ENCODE assay signal across 13 mouse cellular contexts in genomic region chr10:87484831-87485720, GRCm38 (mm10). TPM values are rescaled to one million over a fixed set of nuclear protein-coding genes. Genes with fewer than 3 reads are reported as not detected.
DNase-seq lines count a peak whose midpoint lies in the region; ATAC-seq and TF ChIP-seq lines count a peak whose summit lies in the region.
"Had no signal": no experiment of that assay in that cellular context is flagged by ENCODE, and none has a peak within 500 bp of the region (broad histone marks: within the 10 kb centered on the region; RNA-seq: fewer than 3 reads in every experiment).

No protein-coding gene starts in this region.

- H3K9me3 ChIP-seq in kidney, embryonic 16.5 days (ENCODE audit: low read length) = no peaks in the 10 kb centered on the region
- peaks cover 1% of the 10 kb centered on the region; the same call in 1 of the 2 replicates for H3K9me3 ChIP-seq in hindbrain, embryonic 10.5 days
- H3K9me3 ChIP-seq in midbrain, embryonic 14.5 days (ENCODE audit: control insufficient read depth, low read length) = no peaks in the 10 kb centered on the region
- H3K9me3 ChIP-seq: heart, embryonic 15.5 days had no signal

- H3K4me3 ChIP-seq in kidney, embryonic 16.5 days (ENCODE audit: low read length) = no peak overlapping the region
- peak overlapping the region; percentile 60; the same call in 1 of the 2 replicates for H3K4me3 ChIP-seq in cortical plate, adult 2 months (ENCODE audit: insufficient read depth, low read length)
- H3K4me3 ChIP-seq in hindbrain, embryonic 10.5 days = peak overlapping the region; percentile 48
- H3K4me3 ChIP-seq in midbrain, embryonic 14.5 days (replicated peaks; ENCODE audit: low read depth, low read length) = peak overlapping the region; percentile 41

- no peak for ATAC-seq in kidney, embryonic 16.5 days (ENCODE audit: low FRiP score, low TSS enrichment)
- ATAC-seq in midbrain, embryonic 14.5 days (ENCODE audit: low FRiP score, low TSS enrichment) = peak; percentile 55

- TF ChIP-seq POLR2A in cortical plate, adult 2 months (IDR thresholded peaks at IDR 0.05; ENCODE audit: extremely low read depth, insufficient read depth, low read length) = no peak

- 0 out of 2 replicates have a peak overlapping the region, but pooled peaks have one; percentile 34 for H3K4me2 ChIP-seq in kidney, embryonic 16.5 days (replicated peaks; ENCODE audit: low read depth, low read length)
- H3K4me2 ChIP-seq in midbrain, embryonic 14.5 days (ENCODE audit: low read length) = peak overlapping the region; percentile 81

- peaks cover 18% of the 10 kb centered on the region for H3K4me1 ChIP-seq in kidney, embryonic 16.5 days (ENCODE audit: insufficient read depth, low read length)
- H3K4me1 ChIP-seq in cortical plate, adult 2 months (ENCODE audit: control insufficient read depth, insufficient read depth, low read length) = 0 out of 2 replicates have a peak, but pooled peaks cover 2% of the 10 kb centered on the region
- peaks cover 54% of the 10 kb centered on the region for H3K4me1 ChIP-seq in hindbrain, embryonic 10.5 days (replicated peaks)
- peaks cover 37% of the 10 kb centered on the region for H3K4me1 ChIP-seq in midbrain, embryonic 14.5 days (ENCODE audit: control insufficient read depth, insufficient read depth, low read length)

- no peak overlapping the region for H3K9ac ChIP-seq in kidney, embryonic 16.5 days (replicated peaks; ENCODE audit: low read length)
- H3K9ac ChIP-seq in midbrain, embryonic 14.5 days (replicated peaks; ENCODE audit: low read length) = peak overlapping the region; percentile 52
- H3K9ac ChIP-seq: heart, embryonic 15.5 days had no signal

- H3K36me3 ChIP-seq in kidney, embryonic 16.5 days (ENCODE audit: insufficient read depth, low read length) = no peaks in the 10 kb centered on the region
- no peaks in the 10 kb centered on the region for H3K36me3 ChIP-seq in hindbrain, embryonic 10.5 days
- no peaks in the 10 kb centered on the region for H3K36me3 ChIP-seq in midbrain, embryonic 14.5 days (ENCODE audit: control insufficient read depth, insufficient read depth, low read length)
- H3K36me3 ChIP-seq: heart, embryonic 15.5 days had no signal

- WGBS in kidney, embryonic 16.5 days = 2% methylated on average over 17 of the region's 17 CpGs
- under 1% methylated on average over 17 of the region's 17 CpGs for WGBS in hindbrain, embryonic 10.5 days
- 1% methylated on average over 17 of the region's 17 CpGs for whole genome bisulfite sequencing in midbrain, embryonic 14.5 days

- peaks cover 72% of the 10 kb centered on the region for H3K27me3 ChIP-seq in kidney, embryonic 16.5 days (ENCODE audit: insufficient read depth, low read length)
- peaks cover 83% of the 10 kb centered on the region for H3K27me3 ChIP-seq in hindbrain, embryonic 10.5 days (ENCODE audit: insufficient read depth, poor library complexity, severe bottlenecking)
- no peaks in the 10 kb centered on the region for H3K27me3 ChIP-seq in midbrain, embryonic 14.5 days (ENCODE audit: control insufficient read depth, insufficient read depth, low read length)

- DNase-seq in kidney, adult 11 months = no peak
- peak; percentile 63 for DNase-seq in hindbrain, embryonic 10.5 days (ENCODE audit: low spot score)
- peak; percentile 72 for DNase-seq in midbrain, embryonic 14.5 days
- no peak for DNase-seq in adrenal gland, postnatal 25 days
- no peak for DNase-seq in layer of hippocampus, postnatal 25 days (ENCODE audit: extremely low spot score in 1 of 2, low spot score in 1 of 2)
- DNase-seq in layer of hippocampus, adult 18-20 months (ENCODE audit: low spot score in 2 of 2) = no peak
- DNase-seq: thymus, postnatal 4 days had no signal

- H3K27ac ChIP-seq in kidney, embryonic 16.5 days (ENCODE audit: low read length) = no peak overlapping the region
- H3K27ac ChIP-seq in cortical plate, adult 2 months (ENCODE audit: insufficient read depth, low read length) = no peak overlapping the region
- peak overlapping the region; percentile 79 for H3K27ac ChIP-seq in hindbrain, embryonic 10.5 days
- peak overlapping the region; percentile 80 for H3K27ac ChIP-seq in midbrain, embryonic 14.5 days (replicated peaks; ENCODE audit: low read depth, low read length)
- H3K27ac ChIP-seq: heart, embryonic 15.5 days had no signal

- TF ChIP-seq CTCF in cortical plate, adult 2 months (IDR thresholded peaks at IDR 0.05; ENCODE audit: extremely low read depth, insufficient read depth, low read length) = no peak

RNA-seq across cellular contexts. Expression of gene Ascl1, which starts 8.4 kb away (rescaled TPM):
- polyA plus RNA-seq in kidney, embryonic 16.5 days (2015; fragmentation: Nextera tagmentation; extraction: Ambion mirVana) = 0.92 and 1.4 TPM in 2 replicates
- polyA plus RNA-seq in cortical plate, adult 2 months (2012; rRNA removed) = 5.8 and 6.6 TPM in 2 replicates
- polyA plus RNA-seq in hindbrain, embryonic 10.5 days (2016; fragmentation: Nextera tagmentation; extraction: Ambion mirVana) = 15.7 and 41.5 TPM in 2 replicates
- polyA plus RNA-seq in midbrain, embryonic 14.5 days (2014; fragmentation: Nextera tagmentation; extraction: Ambion mirVana) = 19.2 and 30.5 TPM in 2 replicates
- total RNA-seq in adrenal gland, postnatal 25 days (2021) = 2.0 and 2.5 TPM in 2 replicates
- 1 to 10 TPM; 6.0 to 7.9 TPM for total RNA-seq in layer of hippocampus, postnatal 25 days (2021)
- 1 to 10 TPM; 4.6 to 6.6 TPM for total RNA-seq in layer of hippocampus, adult 18-20 months (2021)
- total RNA-seq: liver, adult 2 months; monocyte, adult 5-6 weeks had no signal
- polyA plus RNA-seq: liver, adult 2 months had no signal

RNA-seq across cellular contexts. Expression of gene Pah, which starts 36.5 kb away (rescaled TPM):
- 7.6 and 8.3 TPM in 2 replicates for polyA plus RNA-seq in kidney, embryonic 16.5 days (2015; fragmentation: Nextera tagmentation; extraction: Ambion mirVana)
- 0.13 and 0.25 TPM in 2 replicates for polyA plus RNA-seq in cortical plate, adult 2 months (2012; rRNA removed)
- polyA plus RNA-seq in hindbrain, embryonic 10.5 days (2016; fragmentation: Nextera tagmentation; extraction: Ambion mirVana) = not detected in 2 replicates
- polyA plus RNA-seq in midbrain, embryonic 14.5 days (2014; fragmentation: Nextera tagmentation; extraction: Ambion mirVana) = not detected in 2 replicates
- total RNA-seq in adrenal gland, postnatal 25 days (2021) = 4.9 TPM in 1 of 2 replicates, not detected in the other
- total RNA-seq in layer of hippocampus, postnatal 25 days (2021) = not detected
- total RNA-seq in layer of hippocampus, adult 18-20 months (2021) = not detected
- total RNA-seq: monocyte, adult 5-6 weeks had no signal
- polyA plus RNA-seq: heart, embryonic 15.5 days; large intestine, adult 2 months had no signal

Comparison
In these comparisons a context has a peak if more than half of its experiments do, and no peak if none do; other contexts are left out.
1. H3K27ac ChIP-seq: peak in hindbrain, embryonic 10.5 days (single experiment) and midbrain, embryonic 14.5 days (single experiment); none in kidney, embryonic 16.5 days (single experiment) and cortical plate, adult 2 months (single experiment).
2. DNase-seq: peak in hindbrain, embryonic 10.5 days (single experiment) and midbrain, embryonic 14.5 days (single experiment); none in kidney, adult 11 months (single experiment), adrenal gland, postnatal 25 days (single experiment), layer of hippocampus, postnatal 25 days (0 of 2) and layer of hippocampus, adult 18-20 months (0 of 2).